Mouse (Mus musculus) 3T3-L1 (cell line): ENCODE results near the gene Epha4.

Experiments used
- DNase-seq: peaks from one replicate; pipeline ENCODE4 v3.0.0-alpha.2; 2015; ENCODE audit warnings: low read depth, low spot score

Epha4 gene

DNA sequence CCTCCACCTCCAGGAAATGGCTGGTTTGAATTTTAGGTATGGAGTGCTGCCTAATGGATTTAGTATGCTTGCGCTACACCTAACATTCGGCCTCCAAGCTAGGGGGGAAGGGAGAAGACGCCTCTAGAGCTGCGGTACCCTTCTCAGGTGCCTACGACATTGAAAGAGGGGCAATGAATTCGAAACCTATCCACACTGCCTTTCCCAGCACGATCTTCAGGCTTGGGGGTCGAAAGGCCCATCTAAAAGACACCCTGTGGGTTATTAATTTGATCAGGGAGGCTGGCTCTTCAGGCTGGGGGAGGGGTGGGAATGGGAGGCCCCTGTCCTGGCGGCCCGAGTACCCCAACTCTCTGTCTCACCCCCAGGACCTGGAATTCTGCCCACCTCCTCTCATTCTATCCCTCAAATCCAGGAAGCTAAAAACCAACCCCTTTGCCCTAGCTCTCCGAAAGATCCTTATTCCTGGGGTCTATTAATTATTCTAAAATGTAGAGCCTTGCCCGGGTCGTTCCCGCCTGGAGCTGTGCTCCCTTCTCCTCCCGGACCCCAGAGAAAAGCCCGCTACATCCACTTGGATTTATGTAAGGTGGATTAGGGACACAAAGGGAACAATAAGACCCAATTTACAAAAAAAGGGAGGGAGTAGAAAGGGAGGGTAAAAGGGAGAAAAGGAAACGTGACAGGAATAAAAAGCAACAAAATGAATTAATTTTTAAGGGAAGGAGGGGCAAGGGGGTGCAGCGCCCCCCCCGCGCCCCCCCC, 2.3 kb downstream of the Epha4 start:
- DNase-seq, result no peak

- no peak for DNase-seq
Measured at GRCm38 (mm10) chr1:77512059-77512407, 2.9 kb downstream of the Epha4 start.

GRCm38 (mm10) chr1:77511372-77512058, 3.4 kb downstream of the Epha4 start:
- DNase-seq, result no peak

GRCm38 (mm10) chr1:77510623-77511022, 4.3 kb downstream of the Epha4 start:
- no peak for DNase-seq

DNA sequence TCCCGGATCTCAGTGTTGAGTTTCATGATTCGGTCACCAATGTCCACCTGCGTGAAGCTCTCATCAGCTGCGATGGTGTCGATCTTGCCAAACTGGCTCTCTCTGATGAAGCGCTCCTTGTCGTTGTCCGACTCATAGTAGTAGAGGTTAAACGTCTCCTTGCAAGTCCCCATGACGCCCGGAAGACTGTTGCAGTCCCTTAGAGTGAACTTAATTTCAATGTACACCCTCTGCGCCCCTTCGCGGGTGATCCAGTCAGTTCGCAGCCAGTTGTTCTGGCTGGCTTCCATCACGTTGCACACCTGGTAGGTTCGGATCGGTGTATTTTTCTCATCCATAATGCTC, 8.1 kb downstream of the Epha4 start:
- DNase-seq, result no peak

GRCm38 (mm10) chr1:77506038-77506855, 8.6 kb downstream of the Epha4 start:
- DNase-seq, result no peak

GRCm38 (mm10) chr1:77505263-77505662, 9.6 kb downstream of the Epha4 start:
- no peak for DNase-seq

- no peak for DNase-seq
Measured at GRCm38 (mm10) chr1:77504813-77505212, 10.1 kb downstream of the Epha4 start.

- peak; percentile 71 for DNase-seq
Measured at GRCm38 (mm10) chr1:77503711-77504181, 11.1 kb downstream of the Epha4 start.

GRCm38 (mm10) chr1:77502554-77503119, 12.3 kb downstream of the Epha4 start:
- no peak for DNase-seq

GRCm38 (mm10) chr1:77501363-77501933, 13.4 kb downstream of the Epha4 start:
- no peak for DNase-seq

- no peak for DNase-seq
Measured at GRCm38 (mm10) chr1:77497506-77497905, 17.4 kb downstream of the Epha4 start.

- DNase-seq, result peak; percentile 32
Measured at GRCm38 (mm10) chr1:77496468-77497181, 18.3 kb downstream of the Epha4 start.

DNA sequence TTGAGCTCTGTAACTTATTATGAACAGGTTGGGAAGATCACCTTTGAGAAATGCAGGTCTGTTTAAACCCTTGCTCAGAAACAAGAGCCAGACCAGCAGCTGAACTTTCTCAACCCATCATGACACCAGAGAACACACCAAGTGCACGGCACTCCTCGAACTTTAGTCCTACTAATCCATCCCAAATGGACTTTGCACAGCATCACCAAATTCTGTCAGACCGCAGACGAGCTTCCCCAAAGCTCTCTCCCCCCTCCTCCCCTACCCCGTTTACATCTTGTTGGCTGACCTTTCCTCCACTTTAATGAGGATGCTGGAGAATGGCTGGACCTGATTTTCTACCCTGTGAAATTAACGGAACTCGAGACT, 19.1 kb downstream of the Epha4 start:
- no peak for DNase-seq

- no peak for DNase-seq
Measured at GRCm38 (mm10) chr1:77495030-77495789, 19.7 kb downstream of the Epha4 start.

DNA sequence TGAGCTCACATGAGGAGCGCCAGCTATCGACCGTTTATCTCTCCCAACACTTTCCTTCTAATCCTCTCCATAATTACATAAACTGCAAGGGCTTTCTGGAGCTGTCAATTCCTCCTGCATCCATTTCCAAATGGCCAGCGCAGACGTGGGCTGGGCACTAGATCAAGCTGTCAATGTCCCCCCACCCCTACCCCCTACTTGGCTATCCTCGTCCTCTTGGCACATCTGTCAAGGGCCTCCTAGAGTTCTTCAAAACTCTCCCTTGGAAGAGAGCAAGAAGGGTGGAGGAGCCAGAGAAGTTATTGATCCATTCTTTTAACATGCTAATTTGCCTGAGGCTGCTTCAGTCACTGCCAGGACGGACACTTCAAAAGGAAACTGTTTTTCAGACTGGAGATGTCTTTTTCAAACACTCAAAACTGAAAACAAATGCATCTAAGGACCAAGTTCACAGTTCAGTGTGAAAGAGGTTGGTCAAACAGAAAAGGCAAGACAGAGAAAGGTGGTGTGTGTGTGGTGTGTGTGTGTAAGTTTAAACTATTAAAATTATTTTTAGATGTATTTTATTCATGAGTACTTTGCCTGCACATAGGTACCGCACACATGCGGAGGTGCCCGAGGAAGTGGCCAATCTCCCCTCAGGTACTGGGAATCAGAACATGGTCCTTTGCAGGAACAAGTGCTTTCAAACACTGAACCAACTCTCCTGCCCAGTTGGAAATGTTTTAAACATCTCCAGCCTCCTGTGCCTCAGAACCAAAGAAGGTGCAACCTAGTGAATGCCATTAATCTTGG, 20.9 kb downstream of the Epha4 start:
- DNase-seq, result no peak

- no peak for DNase-seq
Measured at GRCm38 (mm10) chr1:77490166-77490565, 24.7 kb downstream of the Epha4 start.

GRCm38 (mm10) chr1:77489387-77489786, 25.5 kb downstream of the Epha4 start:
- peak; percentile 85 for DNase-seq

- DNase-seq, result peak; percentile 61
Measured at GRCm38 (mm10) chr1:77487856-77488462, 26.9 kb downstream of the Epha4 start.
